10 mouse cellular contexts compared by ENCODE assay signal in genomic region chr9:108105549-108105863, GRCm38 (mm10). TPM values are rescaled to one million over a fixed set of nuclear protein-coding genes. Genes with fewer than 3 reads are reported as not detected.
A peak's percentile ranks its signal among the peaks of the same experiment; 100 is the strongest.
DNase-seq lines count a peak whose midpoint lies in the region; ATAC-seq and TF ChIP-seq lines count a peak whose summit lies in the region.
"Had no signal": no experiment of that assay in that cellular context is flagged by ENCODE, and none has a peak within 500 bp of the region (broad histone marks: within the 10 kb centered on the region; RNA-seq: fewer than 3 reads in every experiment).

No protein-coding gene starts in this region.

- 0 out of 2 replicates have a peak overlapping the region, but pooled peaks have one; percentile 27 for H3K9ac ChIP-seq in heart, embryonic 15.5 days
- no peak overlapping the region for H3K9ac ChIP-seq in heart, adult 2 months (ENCODE audit: low read depth, low read length)
- peak overlapping the region; percentile 17 for H3K9ac ChIP-seq in ES-Bruce4 (ENCODE audit: low read depth, poor library complexity, severe bottlenecking)
- no peak overlapping the region for H3K9ac ChIP-seq in hindbrain, embryonic 15.5 days

- DNase-seq in heart, adult 2 months, result no peak
- DNase-seq in testis, postnatal 10 days (ENCODE audit: low spot score), result no peak
- no peak for DNase-seq in adrenal gland, postnatal 14 days
- DNase-seq in B cell, adult 2 months, result no peak
- DNase-seq: adrenal gland, adult 2 months; kidney, adult 18-20 months had no signal

- TF ChIP-seq POLR2A in heart, adult 2 months (IDR thresholded peaks at IDR 0.05; ENCODE audit: insufficient read depth, low read depth, low read length), result no peak
- TF ChIP-seq POLR2A in ES-Bruce4 (IDR thresholded peaks at IDR 0.05; ENCODE audit: insufficient read depth, low read length), result no peak

- H3K4me3 ChIP-seq in heart, embryonic 15.5 days, result peak overlapping the region; percentile 17; the same call in 1 of the 2 replicates
- no peak overlapping the region for H3K4me3 ChIP-seq in heart, adult 2 months
- H3K4me3 ChIP-seq in ES-Bruce4 (ENCODE audit: low read depth, low read length) (peak overlapping the region; percentile 21), macrophage (ENCODE audit: inconsistent target) (no peak overlapping the region; the same call in 1 of the 2 replicates)
- H3K4me3 ChIP-seq in hindbrain, embryonic 15.5 days, result no peak overlapping the region

- no peaks in the 10 kb centered on the region for H3K79me2 ChIP-seq in heart, adult 2 months (replicated peaks; ENCODE audit: control insufficient read depth, insufficient read depth, low read length)
- H3K79me2 ChIP-seq in macrophage (ENCODE audit: inconsistent target), result peaks cover 55% of the 10 kb centered on the region

- ATAC-seq in heart, embryonic 15.5 days (replicated peaks; ENCODE audit: insufficient number of reproducible peaks, insufficient read depth, low FRiP score, low read depth), result no peak
- ATAC-seq in hindbrain, embryonic 15.5 days (ENCODE audit: low FRiP score, low read depth), result peak; percentile 54; the same call in 1 of the 2 replicates

- no peaks in the 10 kb centered on the region for H3K9me3 ChIP-seq in heart, embryonic 15.5 days (replicated peaks)
- H3K9me3 ChIP-seq in ES-Bruce4 (replicated peaks; ENCODE audit: control insufficient read depth, insufficient read depth, low read length, poor library complexity, severe bottlenecking), result no peaks in the 10 kb centered on the region
- no peaks in the 10 kb centered on the region for H3K9me3 ChIP-seq in hindbrain, embryonic 15.5 days

- intact Hi-C loops in heart, adult 2 months (cut with DNase I), result no loop called here

- TF ChIP-seq CTCF in heart, adult 2 months (IDR thresholded peaks at IDR 0.05), result no peak
- TF ChIP-seq CTCF in ES-Bruce4 (IDR thresholded peaks at IDR 0.05; ENCODE audit: low read depth, low read length), result no peak

- no peak for TF ChIP-seq EP300 in heart, adult 2 months (IDR thresholded peaks at IDR 0.05; ENCODE audit: insufficient read depth, low read depth, low read length)
- no peak for TF ChIP-seq EP300 in ES-Bruce4 (IDR thresholded peaks at IDR 0.05; ENCODE audit: insufficient read depth, low read depth, low read length)

- no peak overlapping the region for H3K27ac ChIP-seq in heart, embryonic 15.5 days
- H3K27ac ChIP-seq in heart, adult 2 months, result no peak overlapping the region
- H3K27ac ChIP-seq in ES-Bruce4 (ENCODE audit: insufficient read depth, low read length) (no peak overlapping the region), macrophage (0 out of 2 replicates have a peak overlapping the region, but pooled peaks have one; percentile 1)
- H3K27ac ChIP-seq in hindbrain, embryonic 15.5 days (replicated peaks), result no peak overlapping the region

- no peak overlapping the region for H3K4me2 ChIP-seq in heart, embryonic 15.5 days
- no peak overlapping the region for H3K4me2 ChIP-seq in hindbrain, embryonic 15.5 days

- H3K27me3 ChIP-seq in heart, embryonic 15.5 days, result peaks cover 8% of the 10 kb centered on the region
- H3K27me3 ChIP-seq in heart, adult 2 months (ENCODE audit: control insufficient read depth, insufficient read depth, low read length), result no peaks in the 10 kb centered on the region
- H3K27me3 ChIP-seq in ES-Bruce4 (ENCODE audit: control insufficient read depth, insufficient read depth, low read length, poor library complexity, severe bottlenecking), result no peaks in the 10 kb centered on the region
- H3K27me3 ChIP-seq in hindbrain, embryonic 15.5 days, result no peaks in the 10 kb centered on the region

- 79% methylated on average over 12 of the region's 12 CpGs for WGBS in heart, embryonic 15.5 days
- 90% methylated on average over 12 of the region's 12 CpGs for WGBS in heart, adult 2 months
- WGBS in hindbrain, embryonic 15.5 days, result 59% methylated on average over 12 of the region's 12 CpGs
- WGBS in macrophage (ENCODE audit: missing documents), result 73% methylated on average over 11 of the region's 12 CpGs

- peaks cover 24% of the 10 kb centered on the region for H3K4me1 ChIP-seq in heart, embryonic 15.5 days (replicated peaks)
- no peaks in the 10 kb centered on the region for H3K4me1 ChIP-seq in heart, adult 2 months (ENCODE audit: control insufficient read depth, insufficient read depth, low read length)
- H3K4me1 ChIP-seq in ES-Bruce4 (ENCODE audit: control insufficient read depth, insufficient read depth, low read length), result no peaks in the 10 kb centered on the region
- peaks cover 11% of the 10 kb centered on the region; the same call in 1 of the 2 replicates for H3K4me1 ChIP-seq in hindbrain, embryonic 15.5 days (replicated peaks)

- no peaks in the 10 kb centered on the region for H3K36me3 ChIP-seq in heart, embryonic 15.5 days
- H3K36me3 ChIP-seq in heart, adult 2 months (ENCODE audit: control insufficient read depth, insufficient read depth, low read length), result no peaks in the 10 kb centered on the region
- H3K36me3 ChIP-seq in ES-Bruce4 (ENCODE audit: control insufficient read depth, insufficient read depth, low read length, poor library complexity, severe bottlenecking) (no peaks in the 10 kb centered on the region), macrophage (ENCODE audit: inconsistent target) (peaks cover 40% of the 10 kb centered on the region)
- peaks cover 39% of the 10 kb centered on the region for H3K36me3 ChIP-seq in hindbrain, embryonic 15.5 days

RNA-seq across cellular contexts. Expression of gene Apeh, which starts 11.1 kb away (rescaled TPM):
- 46.4 and 65.9 TPM in 2 replicates for polyA plus RNA-seq in heart, embryonic 15.5 days (2015; fragmentation: Nextera tagmentation; extraction: Ambion mirVana)
- 10 to 100 TPM; 37.6 to 39.3 TPM for total RNA-seq in heart, adult 2 months (2021)
- polyA plus RNA-seq in heart, adult 2 months (2012; rRNA removed), result 58.0 and 92.7 TPM in 2 replicates
- polyA plus RNA-seq in ES-Bruce4 (2011; ENCODE audit: insufficient read depth, insufficient read length, low read depth, missing spikeins) (37.6 and 48.1 TPM in 2 replicates), macrophage (2018) (30.5 to 37.0 TPM (median 32.8 TPM) in 3 replicates)
- polyA plus RNA-seq in hindbrain, embryonic 15.5 days (2015; fragmentation: Nextera tagmentation; extraction: Ambion mirVana), result 52.2 and 62.2 TPM in 2 replicates
- total RNA-seq in macrophage (2018; cell fraction: chromatin; rRNA removed), result 100 to 1,000 TPM in 15 of 26 experiments, 10 to 100 TPM in 11; 38.8 to 163 (median 114) TPM
- 10 to 100 TPM; 26.4 to 51.2 (median 37.4) TPM for total RNA-seq in macrophage (2018; cell fraction: cytosol; rRNA removed)
- total RNA-seq in macrophage (2018; cell fraction: nucleus; rRNA removed), result 100 to 1,000 TPM in 1 of 26 experiments, 10 to 100 TPM in 25; 35.1 to 106 (median 59.2) TPM
- 76.2 and 76.5 TPM in 2 replicates for total RNA-seq in adrenal gland, postnatal 14 days (2021)

RNA-seq across cellular contexts. Expression of gene Rnf123, which starts 22.4 kb away (rescaled TPM):
- polyA plus RNA-seq in heart, embryonic 15.5 days (2015; fragmentation: Nextera tagmentation; extraction: Ambion mirVana), result 29.8 and 33.3 TPM in 2 replicates
- total RNA-seq in heart, adult 2 months (2021), result 10 to 100 TPM; 79.3 to 86.7 TPM
- 114 and 126 TPM in 2 replicates for polyA plus RNA-seq in heart, adult 2 months (2012; rRNA removed)
- 19.7 and 20.9 TPM in 2 replicates for polyA plus RNA-seq in ES-Bruce4 (2011; ENCODE audit: insufficient read depth, insufficient read length, low read depth, missing spikeins)
- 48.9 TPM in 2 replicates for polyA plus RNA-seq in hindbrain, embryonic 15.5 days (2015; fragmentation: Nextera tagmentation; extraction: Ambion mirVana)
- total RNA-seq in macrophage (2018; cell fraction: chromatin; rRNA removed), result 100 to 1,000 TPM in 18 of 26 experiments, 10 to 100 TPM in 8; 65.0 to 188 (median 134) TPM
- total RNA-seq in macrophage (2018; cell fraction: cytosol; rRNA removed), result 10 to 100 TPM; 10.6 to 23.2 (median 15.3) TPM
- 100 to 1,000 TPM in 1 of 26 experiments, 10 to 100 TPM in 25; 29.7 to 102 (median 56.1) TPM for total RNA-seq in macrophage (2018; cell fraction: nucleus; rRNA removed)
- polyA plus RNA-seq in macrophage (2018), result 16.0 to 22.0 TPM (median 16.5 TPM) in 3 replicates
- 54.2 and 66.6 TPM in 2 replicates for total RNA-seq in adrenal gland, postnatal 14 days (2021)

RNA-seq across cellular contexts. Expression of gene Mst1, which starts 25.3 kb away (rescaled TPM):
- 0.81 TPM in 1 of 2 replicates, not detected in the other for polyA plus RNA-seq in heart, embryonic 15.5 days (2015; fragmentation: Nextera tagmentation; extraction: Ambion mirVana)
- not detected for total RNA-seq in heart, adult 2 months (2021)
- polyA plus RNA-seq in heart, adult 2 months (2012; rRNA removed), result 0.59 TPM in 1 of 2 replicates, not detected in the other
- 1.2 and 3.0 TPM in 2 replicates for polyA plus RNA-seq in ES-Bruce4 (2011; ENCODE audit: insufficient read depth, insufficient read length, low read depth, missing spikeins)
- 0.18 TPM in 1 of 2 replicates, not detected in the other for polyA plus RNA-seq in hindbrain, embryonic 15.5 days (2015; fragmentation: Nextera tagmentation; extraction: Ambion mirVana)
- 1 to 10 TPM in 8 of 26 experiments, under 1 TPM in 7, not detected in 11; 0.33 to 2.5 (median 1.2) TPM for total RNA-seq in macrophage (2018; cell fraction: chromatin; rRNA removed)
- total RNA-seq in macrophage (2018; cell fraction: cytosol; rRNA removed), result under 1 TPM in 25 of 26 experiments, not detected in 1; 0.06 to 0.41 (median 0.26) TPM
- 1 to 10 TPM in 2 of 26 experiments, under 1 TPM in 13, not detected in 11; 0.26 to 3.2 (median 0.58) TPM for total RNA-seq in macrophage (2018; cell fraction: nucleus; rRNA removed)
- 0.09 to 0.19 TPM in 2 of 3 replicates, not detected in the other for polyA plus RNA-seq in macrophage (2018)
- 1.4 and 20.2 TPM in 2 replicates for total RNA-seq in adrenal gland, postnatal 14 days (2021)

RNA-seq across cellular contexts. Expression of gene Amigo3, which starts 52.5 kb away (rescaled TPM):
- polyA plus RNA-seq in heart, embryonic 15.5 days (2015; fragmentation: Nextera tagmentation; extraction: Ambion mirVana), result 1.5 and 2.3 TPM in 2 replicates
- 1 to 10 TPM; 1.5 to 2.0 TPM for total RNA-seq in heart, adult 2 months (2021)
- 3.1 and 5.1 TPM in 2 replicates for polyA plus RNA-seq in heart, adult 2 months (2012; rRNA removed)
- polyA plus RNA-seq in ES-Bruce4 (2011; ENCODE audit: insufficient read depth, insufficient read length, low read depth, missing spikeins), result 0.24 and 0.61 TPM in 2 replicates
- 2.6 and 2.9 TPM in 2 replicates for polyA plus RNA-seq in hindbrain, embryonic 15.5 days (2015; fragmentation: Nextera tagmentation; extraction: Ambion mirVana)
- 1 to 10 TPM; 1.0 to 7.7 (median 3.6) TPM for total RNA-seq in macrophage (2018; cell fraction: chromatin; rRNA removed)
- total RNA-seq in macrophage (2018; cell fraction: cytosol; rRNA removed), result 1 to 10 TPM in 11 of 26 experiments, under 1 TPM in 15; 0.19 to 2.2 (median 0.80) TPM
- total RNA-seq in macrophage (2018; cell fraction: nucleus; rRNA removed), result 1 to 10 TPM in 22 of 26 experiments, under 1 TPM in 4; 0.44 to 5.4 (median 2.8) TPM
- polyA plus RNA-seq in macrophage (2018), result 0.29 to 1.1 TPM (median 0.97 TPM) in 3 replicates
- total RNA-seq in adrenal gland, postnatal 14 days (2021), result 4.1 and 4.4 TPM in 2 replicates

RNA-seq across cellular contexts. Expression of gene Gmppb, which starts 56.5 kb away (rescaled TPM):
- 18.3 and 23.8 TPM in 2 replicates for polyA plus RNA-seq in heart, embryonic 15.5 days (2015; fragmentation: Nextera tagmentation; extraction: Ambion mirVana)
- 10 to 100 TPM; 10.1 to 10.2 TPM for total RNA-seq in heart, adult 2 months (2021)
- 9.6 and 11.2 TPM in 2 replicates for polyA plus RNA-seq in heart, adult 2 months (2012; rRNA removed)
- polyA plus RNA-seq in ES-Bruce4 (2011; ENCODE audit: insufficient read depth, insufficient read length, low read depth, missing spikeins) (9.7 and 10.2 TPM in 2 replicates), macrophage (2018) (5.4 to 20.7 TPM (median 8.9 TPM) in 3 replicates)
- 21.2 and 23.9 TPM in 2 replicates for polyA plus RNA-seq in hindbrain, embryonic 15.5 days (2015; fragmentation: Nextera tagmentation; extraction: Ambion mirVana)
- total RNA-seq in macrophage (2018; cell fraction: chromatin; rRNA removed), result 10 to 100 TPM in 19 of 26 experiments, 1 to 10 TPM in 7; 3.2 to 57.3 (median 15.9) TPM
- 10 to 100 TPM in 16 of 26 experiments, 1 to 10 TPM in 10; 5.9 to 42.7 (median 13.9) TPM for total RNA-seq in macrophage (2018; cell fraction: cytosol; rRNA removed)
- total RNA-seq in macrophage (2018; cell fraction: nucleus; rRNA removed), result 10 to 100 TPM in 20 of 26 experiments, 1 to 10 TPM in 6; 4.1 to 37.0 (median 19.9) TPM
- total RNA-seq in adrenal gland, postnatal 14 days (2021), result 20.2 and 20.9 TPM in 2 replicates

Comparison
In these comparisons a context has a peak if more than half of its experiments do, and no peak if none do; other contexts are left out.
1. H3K4me3 ChIP-seq: peak in heart, embryonic 15.5 days (single experiment) and ES-Bruce4 (single experiment); none in heart, adult 2 months (single experiment), hindbrain, embryonic 15.5 days (single experiment) and macrophage (single experiment).
2. H3K9ac ChIP-seq: peak in heart, embryonic 15.5 days (single experiment) and ES-Bruce4 (single experiment); none in heart, adult 2 months (single experiment) and hindbrain, embryonic 15.5 days (single experiment).